Mouse (Mus musculus) urinary bladder, adult 18-20 months (tissue): ENCODE measurements around the gene Syn3.

ENCODE experiments used
- DNase-seq, 2 experiments: peaks; one replicate each; pipeline ENCODE4 v3.0.0; 2022; ENCODE audit warnings: low spot score in 2 of 2, mixed read lengths in 2 of 2

Syn3 gene

GRCm38 (mm10) chr10:86339649-86340379 is 158.9 kb downstream of the Syn3 start:
- peak; percentile 70 to 93 for DNase-seq

DNA sequence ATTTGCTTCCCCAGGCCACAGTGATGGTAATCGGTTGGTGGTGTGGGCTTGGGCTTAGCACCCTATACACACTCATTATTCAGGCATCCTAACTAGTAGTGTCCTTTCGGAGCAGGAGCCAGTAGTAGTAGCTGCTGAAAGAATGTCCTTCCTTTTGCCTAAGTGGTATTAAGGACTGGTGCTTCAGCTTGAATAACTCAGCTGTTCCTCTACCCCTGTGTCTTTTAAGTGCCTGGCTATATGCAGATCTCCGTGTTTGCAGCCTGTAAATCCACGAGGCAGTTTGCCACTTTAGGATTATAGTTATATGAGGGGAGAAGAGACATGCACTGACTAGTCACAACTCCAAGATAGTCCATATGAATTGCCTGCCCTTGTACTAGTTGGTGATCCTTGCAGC is 159.6 kb downstream of the Syn3 start:
- DNase-seq = no peak

DNA sequence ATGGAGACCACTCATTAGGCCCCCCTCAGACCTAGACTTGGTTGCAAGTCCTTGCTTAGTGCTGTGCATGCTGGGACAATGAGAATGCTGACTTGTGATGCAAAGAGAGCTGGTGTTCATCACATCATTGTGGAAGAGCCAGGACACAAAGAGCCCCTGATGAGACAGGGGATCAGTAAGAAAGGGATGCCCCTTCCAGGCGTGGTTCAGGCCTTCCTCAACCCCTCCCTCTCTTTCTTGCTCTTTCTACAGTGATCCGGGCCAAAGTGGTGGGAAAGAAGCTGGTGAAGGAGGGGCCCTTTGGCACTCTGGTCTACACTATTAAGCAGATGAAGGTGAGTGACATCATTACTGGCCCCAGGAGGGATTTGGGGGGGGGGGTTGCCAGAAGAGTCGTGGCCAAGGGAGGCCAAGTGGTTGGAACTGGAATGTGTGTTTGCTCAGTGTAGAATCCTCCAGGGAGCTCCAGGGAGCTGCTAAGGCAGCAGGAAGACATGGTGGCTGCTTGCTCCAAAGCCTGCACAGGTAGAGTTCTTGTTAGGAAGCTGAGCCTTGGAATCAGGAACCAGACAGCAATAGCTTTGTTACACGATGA is 160.5 kb downstream of the Syn3 start:
- DNase-seq = no peak

DNA sequence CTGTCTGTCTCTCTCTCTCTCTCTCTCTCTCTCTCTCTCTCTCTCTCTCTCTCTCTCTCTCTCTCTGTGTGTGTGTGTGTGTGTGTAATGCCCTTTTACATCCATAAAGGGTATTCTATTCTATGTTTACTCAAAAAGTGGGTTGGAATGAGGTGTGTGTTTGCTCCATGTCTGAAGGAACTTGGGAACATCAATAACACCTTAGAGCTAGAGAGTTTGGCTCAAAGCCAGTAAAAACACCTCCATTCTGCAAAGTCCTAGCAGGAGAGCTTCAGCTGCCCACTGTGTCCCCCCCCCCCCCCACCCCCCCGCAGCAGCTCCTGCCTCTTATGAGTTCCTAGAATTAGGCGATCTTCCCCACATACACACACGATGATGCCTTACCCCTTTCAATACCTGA is 161.5 kb downstream of the Syn3 start:
- no peak for DNase-seq

- no peak for DNase-seq
Observed at GRCm38 (mm10) chr10:86336506-86336905, 162.2 kb downstream of the Syn3 start.

- DNase-seq = no peak
Observed at GRCm38 (mm10) chr10:86334581-86334980, 164.1 kb downstream of the Syn3 start.

GRCm38 (mm10) chr10:86332942-86333341 is 165.8 kb downstream of the Syn3 start:
- no peak for DNase-seq

GRCm38 (mm10) chr10:86331681-86332281 is 166.9 kb downstream of the Syn3 start:
- DNase-seq = no peak

DNA sequence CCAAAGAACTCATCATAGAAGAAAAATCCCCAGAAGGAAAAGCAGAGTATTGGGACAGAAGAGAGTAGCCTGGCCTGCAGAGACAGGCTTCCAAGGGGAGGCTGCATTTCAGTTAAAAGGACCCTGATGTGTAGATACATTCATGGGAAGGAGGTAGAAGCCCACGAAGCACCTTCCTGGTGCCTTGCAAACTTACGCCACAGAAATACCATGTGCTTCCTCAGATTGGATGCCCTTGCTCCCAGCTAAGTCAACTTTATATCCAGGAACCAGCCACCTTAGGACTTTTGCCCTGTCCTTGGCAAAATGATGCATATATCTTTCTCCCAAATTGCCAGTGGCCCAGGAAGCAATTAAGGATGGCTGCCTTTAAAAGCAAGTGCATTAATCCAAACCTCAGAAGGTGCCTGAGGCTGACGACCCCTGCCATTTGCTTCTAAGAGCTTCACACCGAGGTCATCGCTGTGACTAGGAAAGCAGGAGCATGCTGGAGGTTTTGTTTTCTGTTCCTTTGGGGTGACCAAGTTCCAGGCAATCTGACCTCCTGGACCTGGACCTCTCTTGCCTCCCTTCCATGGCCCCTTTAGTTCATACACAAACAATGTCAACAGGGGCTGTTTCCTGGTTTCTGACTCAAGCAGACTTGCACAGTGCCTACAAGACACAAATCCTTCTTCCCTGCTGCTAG is 167.6 kb downstream of the Syn3 start:
- DNase-seq = no peak

- no peak for DNase-seq
Observed at GRCm38 (mm10) chr10:86329241-86329882, 169.3 kb downstream of the Syn3 start.

- DNase-seq = no peak
Observed at GRCm38 (mm10) chr10:86328691-86329090, 170.0 kb downstream of the Syn3 start.

GRCm38 (mm10) chr10:86328143-86328542 is 170.6 kb downstream of the Syn3 start:
- DNase-seq = no peak

GRCm38 (mm10) chr10:86325272-86325671 is 173.4 kb downstream of the Syn3 start:
- DNase-seq = no peak

GRCm38 (mm10) chr10:86323275-86323994 is 175.3 kb downstream of the Syn3 start:
- DNase-seq = no peak

DNA sequence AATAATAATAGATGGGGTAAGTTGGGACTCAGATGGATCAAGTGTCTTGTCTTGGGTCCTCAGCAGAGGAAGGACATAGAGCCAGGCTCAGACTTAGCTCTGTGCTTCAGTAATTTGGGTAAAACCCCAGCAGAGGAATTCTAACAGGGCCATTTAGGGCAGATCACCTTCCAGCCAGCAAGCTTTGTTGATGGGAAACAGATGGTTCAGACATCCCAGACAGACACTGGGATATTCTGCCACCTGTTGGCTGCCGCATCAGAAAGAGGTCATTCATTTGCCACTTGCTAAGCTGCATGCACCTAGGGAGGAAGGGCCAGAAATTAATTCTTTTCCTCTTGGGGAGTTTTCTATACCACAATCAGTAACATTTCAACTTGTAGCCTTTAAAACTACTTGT is 176.7 kb downstream of the Syn3 start:
- DNase-seq = no peak

DNA sequence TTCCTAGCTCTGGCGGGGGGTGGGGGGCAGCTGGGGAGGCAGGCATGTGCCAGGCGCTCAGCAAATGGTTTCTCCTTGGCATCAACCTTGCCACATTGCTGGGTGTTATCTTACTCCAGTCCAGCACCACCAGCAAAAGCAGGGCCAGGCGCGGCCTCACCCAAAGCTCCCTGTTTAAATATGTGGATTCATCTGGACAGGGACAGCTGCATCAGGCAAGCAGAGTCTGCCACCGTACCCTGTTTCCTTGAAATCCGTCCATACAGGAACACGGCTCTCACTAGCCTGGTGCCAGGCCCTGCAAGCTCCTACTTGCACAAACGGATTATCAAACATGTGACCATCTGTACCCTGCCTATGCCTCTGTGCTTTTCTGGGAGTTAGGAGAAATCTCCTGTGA is 177.5 kb downstream of the Syn3 start:
- DNase-seq = no peak

- no peak for DNase-seq
Observed at GRCm38 (mm10) chr10:86320204-86320603, 178.5 kb downstream of the Syn3 start.

GRCm38 (mm10) chr10:86319526-86319925 is 179.2 kb downstream of the Syn3 start:
- DNase-seq = no peak

GRCm38 (mm10) chr10:86318552-86319140 is 180.1 kb downstream of the Syn3 start:
- no peak for DNase-seq

DNA sequence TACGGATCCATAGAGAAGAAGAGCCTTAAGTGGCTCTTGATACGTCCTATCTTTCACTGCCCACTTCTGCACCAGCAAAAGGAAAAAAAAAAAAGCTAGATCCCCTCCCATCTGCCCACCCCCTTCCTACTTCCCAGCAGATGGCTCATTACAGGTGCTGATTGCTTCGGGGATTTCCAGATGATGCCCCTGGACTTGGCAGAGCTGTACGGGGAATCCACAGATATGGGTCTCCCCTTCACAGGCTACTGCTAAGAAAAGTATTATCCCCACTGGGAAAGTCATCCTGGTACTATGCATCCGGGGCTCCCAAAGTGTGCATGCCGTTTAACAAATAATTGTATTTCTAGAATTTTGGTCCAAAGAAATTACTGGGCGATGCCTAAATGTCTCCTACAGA is 181.1 kb downstream of the Syn3 start:
- no peak for DNase-seq

GRCm38 (mm10) chr10:86315513-86315912 is 183.2 kb downstream of the Syn3 start:
- DNase-seq = no peak
